19 mouse cellular contexts compared by ENCODE assay signal in the genomic region with DNA sequence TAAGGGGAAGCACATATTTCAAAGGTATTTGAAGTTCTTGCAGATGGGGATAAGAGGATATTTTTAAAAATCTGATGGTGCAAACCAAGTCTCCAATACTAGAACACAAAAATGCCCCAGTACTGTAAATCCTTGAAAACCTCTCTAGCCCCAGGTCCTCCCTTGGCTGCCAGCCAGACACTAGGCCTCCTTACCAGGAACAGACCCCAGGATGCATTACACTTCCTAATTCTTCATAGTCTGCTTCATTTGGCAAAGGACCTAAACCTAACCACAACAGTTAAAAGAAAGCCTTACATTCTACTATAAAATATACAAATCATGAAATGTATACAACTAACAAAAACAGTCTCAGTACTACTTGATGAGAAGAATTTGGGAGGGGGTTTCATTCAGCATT.
A peak's percentile ranks its signal among the peaks of the same experiment; 100 is the strongest.
DNase-seq lines count a peak whose midpoint lies in the region; ATAC-seq and TF ChIP-seq lines count a peak whose summit lies in the region.
"Had no signal": no experiment of that assay in that cellular context is flagged by ENCODE, and none has a peak within 500 bp of the region (broad histone marks: within the 10 kb centered on the region; RNA-seq: fewer than 3 reads in every experiment).

No protein-coding gene starts in this region.

- peaks cover 16% of the 10 kb centered on the region; the same call in 1 of the 2 replicates for H3K4me1 ChIP-seq in intestine, embryonic 14.5 days (replicated peaks; ENCODE audit: control insufficient read depth, insufficient read depth, low read length)
- H3K4me1 ChIP-seq in intestine, postnatal 0 days (replicated peaks; ENCODE audit: control insufficient read depth, insufficient read depth, low read length) = no peaks in the 10 kb centered on the region
- no peaks in the 10 kb centered on the region for H3K4me1 ChIP-seq in liver, embryonic 12.5 days
- peaks cover 14% of the 10 kb centered on the region for H3K4me1 ChIP-seq in limb, embryonic 14.5 days (ENCODE audit: control insufficient read depth, insufficient read depth, low read length)
- H3K4me1 ChIP-seq: midbrain, embryonic 12.5 days had no signal

- H3K27ac ChIP-seq in intestine, embryonic 14.5 days (ENCODE audit: low read depth) = no peak overlapping the region
- no peak overlapping the region for H3K27ac ChIP-seq in intestine, postnatal 0 days (ENCODE audit: low read depth, low read length)
- H3K27ac ChIP-seq in liver, embryonic 12.5 days = no peak overlapping the region
- H3K27ac ChIP-seq in limb, embryonic 14.5 days (replicated peaks; ENCODE audit: low read depth, low read length) = no peak overlapping the region
- H3K27ac ChIP-seq: hindbrain, postnatal 0 days; layer of hippocampus, adult 2 months; macrophage; midbrain, embryonic 12.5 days had no signal

- DNase-seq in intestine, embryonic 14.5 days (ENCODE audit: low spot score) = peak; percentile 57
- peak; percentile 21 for DNase-seq in liver
- peak; percentile 41 for DNase-seq in testis, postnatal 10 days (ENCODE audit: low spot score)
- no peak for DNase-seq in testis, postnatal 14 days (ENCODE audit: low spot score)
- peak; percentile 62 for DNase-seq in limb, embryonic 14.5 days (ENCODE audit: low spot score)
- DNase-seq in spleen, postnatal 10 days (ENCODE audit: low spot score in 2 of 2) = no peak
- DNase-seq: cerebellum, adult 18-20 months; gastrocnemius, postnatal 25 days; heart, postnatal 36 days; right cerebral cortex, postnatal 25 days; thymus, postnatal 14 days had no signal

- no peak overlapping the region for H3K4me2 ChIP-seq in intestine, embryonic 14.5 days (ENCODE audit: low read length)
- no peak overlapping the region for H3K4me2 ChIP-seq in intestine, postnatal 0 days (replicated peaks; ENCODE audit: low read depth)
- no peak overlapping the region for H3K4me2 ChIP-seq in liver, embryonic 12.5 days
- no peak overlapping the region for H3K4me2 ChIP-seq in limb, embryonic 14.5 days (replicated peaks; ENCODE audit: low read depth, low read length, severe bottlenecking)
- H3K4me2 ChIP-seq: heart, embryonic 12.5 days; liver, embryonic 11.5 days; midbrain, embryonic 12.5 days had no signal

- no peak for TF ChIP-seq POLR2A in limb, embryonic 14.5 days (IDR thresholded peaks at IDR 0.05; ENCODE audit: borderline replicate concordance, extremely low read depth, insufficient read depth, insufficient read length)

- no peaks in the 10 kb centered on the region for H3K36me3 ChIP-seq in intestine, embryonic 14.5 days (ENCODE audit: control insufficient read depth, insufficient read depth, low read length)
- no peaks in the 10 kb centered on the region for H3K36me3 ChIP-seq in intestine, postnatal 0 days (ENCODE audit: control insufficient read depth, insufficient read depth)
- no peaks in the 10 kb centered on the region for H3K36me3 ChIP-seq in liver, embryonic 12.5 days
- no peaks in the 10 kb centered on the region for H3K36me3 ChIP-seq in limb, embryonic 14.5 days (ENCODE audit: control insufficient read depth, insufficient read depth, low read length)
- H3K36me3 ChIP-seq: heart, embryonic 12.5 days; midbrain, embryonic 12.5 days had no signal

- H3K4me3 ChIP-seq in intestine, embryonic 14.5 days (ENCODE audit: low read depth, low read length) = no peak overlapping the region
- H3K4me3 ChIP-seq in intestine, postnatal 0 days (ENCODE audit: low read depth, low read length) = no peak overlapping the region
- H3K4me3 ChIP-seq in liver, embryonic 12.5 days = no peak overlapping the region
- no peak overlapping the region for H3K4me3 ChIP-seq in limb, embryonic 14.5 days (replicated peaks; ENCODE audit: low read length)
- H3K4me3 ChIP-seq: heart, embryonic 12.5 days; layer of hippocampus, adult 2 months; midbrain, embryonic 12.5 days had no signal

- H3K9me3 ChIP-seq in intestine, embryonic 14.5 days (ENCODE audit: control insufficient read depth, low read length) = 0 out of 2 replicates have a peak, but pooled peaks cover 3% of the 10 kb centered on the region
- no peaks in the 10 kb centered on the region for H3K9me3 ChIP-seq in intestine, postnatal 0 days (ENCODE audit: control insufficient read depth)
- no peaks in the 10 kb centered on the region for H3K9me3 ChIP-seq in liver, embryonic 12.5 days (replicated peaks)
- H3K9me3 ChIP-seq in limb, embryonic 14.5 days (ENCODE audit: control insufficient read depth, low read length) = no peaks in the 10 kb centered on the region
- H3K9me3 ChIP-seq: heart, embryonic 12.5 days; midbrain, embryonic 12.5 days had no signal

- no peak for ATAC-seq in intestine, embryonic 14.5 days (replicated peaks; ENCODE audit: low FRiP score, low TSS enrichment, low read depth)
- ATAC-seq in intestine, postnatal 0 days = no peak
- no peak for ATAC-seq in liver, embryonic 12.5 days
- peak; percentile 81 for ATAC-seq in limb, embryonic 14.5 days (ENCODE audit: low FRiP score, low read depth)
- ATAC-seq: hindbrain, postnatal 0 days had no signal

- TF ChIP-seq CTCF in intestine, postnatal 0 days (IDR thresholded peaks at IDR 0.05; ENCODE audit: low read depth) = no peak

- H3K27me3 ChIP-seq in intestine, embryonic 14.5 days (replicated peaks; ENCODE audit: control insufficient read depth, insufficient read depth, low read length) = no peaks in the 10 kb centered on the region
- H3K27me3 ChIP-seq in intestine, postnatal 0 days (replicated peaks; ENCODE audit: control insufficient read depth, insufficient read depth, low read length) = no peaks in the 10 kb centered on the region
- H3K27me3 ChIP-seq in liver, embryonic 12.5 days (replicated peaks) = no peaks in the 10 kb centered on the region
- H3K27me3 ChIP-seq in limb, embryonic 14.5 days (ENCODE audit: control insufficient read depth, insufficient read depth, low read length) = no peaks in the 10 kb centered on the region
- H3K27me3 ChIP-seq: heart, embryonic 12.5 days; midbrain, embryonic 12.5 days had no signal

- no peak overlapping the region for H3K9ac ChIP-seq in intestine, embryonic 14.5 days (ENCODE audit: low read length)
- H3K9ac ChIP-seq in intestine, postnatal 0 days (ENCODE audit: low read depth, low read length) = no peak overlapping the region
- H3K9ac ChIP-seq in liver, embryonic 12.5 days = no peak overlapping the region
- H3K9ac ChIP-seq in limb, embryonic 14.5 days (ENCODE audit: low read depth, low read length, severe bottlenecking) = no peak overlapping the region
- H3K9ac ChIP-seq: heart, embryonic 12.5 days; midbrain, embryonic 12.5 days had no signal

Comparison
In these comparisons a context has a peak if more than half of its experiments do, and no peak if none do; other contexts are left out.
1. DNase-seq: peak in intestine, embryonic 14.5 days (single experiment), liver (single experiment), testis, postnatal 10 days (single experiment) and limb, embryonic 14.5 days (single experiment); none in testis, postnatal 14 days (single experiment) and spleen, postnatal 10 days (0 of 2).